Mouse (Mus musculus) liver, postnatal 0 days (tissue): ENCODE results near the gene Susd1.

Experiments
- CTCF ChIP-seq: sonication (generic); IDR thresholded peaks from 2 replicates; pipeline ENCODE4 v1.5.1; 2016; ENCODE audit warnings: antibody characterized with exemption, low read depth
- EP300 ChIP-seq: IDR thresholded peaks from 2 replicates; pipeline ENCODE4 v1.6.1; 2016; ENCODE audit warnings: antibody characterized with exemption, low read depth, mild to moderate bottlenecking

DNA sequence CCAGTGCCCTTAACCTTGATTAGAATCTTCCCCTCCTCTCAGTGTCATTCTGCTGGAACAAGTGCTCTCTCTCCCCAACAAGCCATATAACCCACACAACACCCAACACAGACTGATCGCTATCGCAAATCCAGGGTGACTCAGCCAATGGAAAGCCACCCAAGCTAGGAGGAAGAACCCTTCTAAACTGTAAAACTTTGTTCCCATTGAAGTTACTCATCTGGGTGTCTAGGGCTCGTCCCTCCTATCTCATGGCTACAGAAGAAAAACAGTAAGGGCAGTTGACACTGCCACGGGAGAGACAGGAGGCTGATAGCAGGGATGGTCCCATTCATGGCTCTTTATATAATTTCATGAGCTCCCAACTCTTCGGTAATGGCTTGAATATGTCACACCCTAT is 114.1 kb downstream of the Susd1 start:
- no peak for TF ChIP-seq CTCF
- TF ChIP-seq EP300 = peak; percentile 85
